Mouse (Mus musculus): ENCODE data around the gene Mboat1.

GRCm38 (mm10) chr13:30266036-30266435 lies 129.7 kb downstream of the Mboat1 start:
- TF ChIP-seq MAFK (IDR thresholded peaks at IDR 0.05; ENCODE audit: insufficient read depth, low read depth, low read length), result peak; percentile 51; the same call in 1 of the 2 replicates
- no peak for TF ChIP-seq HCFC1 (IDR thresholded peaks at IDR 0.05; ENCODE audit: borderline replicate concordance, insufficient read depth, low read length)
- TF ChIP-seq CHD2 (IDR thresholded peaks at IDR 0.05; ENCODE audit: low read depth, low read length), result no peak
- no peak for TF ChIP-seq ZC3H11A (IDR thresholded peaks at IDR 0.05; ENCODE audit: borderline replicate concordance, low read depth, low read length)
- no peak for TF ChIP-seq ZNF384 (IDR thresholded peaks at IDR 0.05; ENCODE audit: low read depth, low read length)

Measured in ES-E14 (cell line).